Mouse (Mus musculus) bone marrow macrophage, adult 2 months (primary cell): ENCODE data around the gene Begain.

Experiments
- CTCF ChIP-seq: IDR thresholded peaks from 2 replicates; pipeline ENCODE4 v1.5.1; 2012; ENCODE audit warnings: low read depth, mild to moderate bottlenecking, low read length, moderate library complexity
- POLR2A ChIP-seq: IDR thresholded peaks from 2 replicates; pipeline ENCODE4 v1.6.1; 2012; ENCODE audit warnings: mild to moderate bottlenecking, low read depth, low read length, borderline replicate concordance

- no peak for TF ChIP-seq CTCF
- no peak for TF ChIP-seq POLR2A
Observed at GRCm38 (mm10) chr12:109058660-109059059, 9.4 kb downstream of the Begain start.
